Mouse (Mus musculus) ES-Bruce4 (cell line): Measurements from ENCODE around the gene Rftn2. TPM values are rescaled to one million over a fixed set of nuclear protein-coding genes. Genes with fewer than 3 reads are reported as not detected.

Experiments
- H3K27ac ChIP-seq: 2 replicates; pipeline ENCODE4 v1.5.1; 2012; ENCODE audit warnings: low read length, inconsistent platforms; ENCODE audit not compliant: insufficient read depth
- H3K27me3 ChIP-seq: 2 replicates; pipeline ENCODE4 v1.6.1; 2012; ENCODE audit warnings: mild to moderate bottlenecking, low read length, inconsistent platforms; ENCODE audit not compliant: control insufficient read depth, poor library complexity, insufficient read depth, severe bottlenecking
- H3K36me3 ChIP-seq: 2 replicates; pipeline ENCODE4 v1.6.1; 2012; ENCODE audit warnings: inconsistent platforms, mild to moderate bottlenecking, low read length, moderate library complexity; ENCODE audit not compliant: control insufficient read depth, poor library complexity, insufficient read depth, severe bottlenecking
- H3K4me1 ChIP-seq: one replicate; pipeline ENCODE4 v1.8.1; 2011; ENCODE audit warnings: low read length; ENCODE audit not compliant: control insufficient read depth, insufficient read depth
- H3K4me3 ChIP-seq: 2 replicates; pipeline ENCODE4 v1.5.1; 2011; ENCODE audit warnings: low read depth, mild to moderate bottlenecking, low read length
- H3K9ac ChIP-seq: 2 replicates; pipeline ENCODE4 v1.6.1; 2012; ENCODE audit warnings: low read depth, mild to moderate bottlenecking, inconsistent platforms; ENCODE audit not compliant: poor library complexity, severe bottlenecking
- H3K9me3 ChIP-seq: replicated peaks from 2 replicates; pipeline ENCODE4 v1.6.1; 2012; ENCODE audit warnings: mild to moderate bottlenecking, low read length, inconsistent platforms; ENCODE audit not compliant: control insufficient read depth, poor library complexity, insufficient read depth, severe bottlenecking
- CTCF ChIP-seq: IDR thresholded peaks from one replicate; pipeline ENCODE4 v1.8.1; 2011; ENCODE audit warnings: low read depth, low read length
- EP300 ChIP-seq: IDR thresholded peaks from 2 replicates; pipeline ENCODE4 v1.6.1; 2011; ENCODE audit warnings: low read depth, low read length; ENCODE audit not compliant: insufficient read depth
- POLR2A ChIP-seq: IDR thresholded peaks from one replicate; pipeline ENCODE4 v1.8.1; 2011; ENCODE audit warnings: low read length; ENCODE audit not compliant: insufficient read depth
- polyA plus RNA-seq: library from polyadenylated mRNA; stranded (reverse); fragments of >200 nt; gene quantifications from 2 replicates; pipeline ENCODE4 v1.2.4, GENCODE M21; 2011; ENCODE audit warnings: low read depth; ENCODE audit not compliant: missing spikeins, insufficient read depth, insufficient read length

Rftn2 gene
- polyA plus RNA-seq, 1 experiment, result 0.43 TPM

- Histone ChIP-seq H3K27me3 (no peaks in the 10 kb centered on the region), H3K4me3 (peak overlapping the region; percentile 72), H3K9ac (peak overlapping the region; percentile 60), H3K4me1 (no peaks in the 10 kb centered on the region), H3K9me3 (no peaks in the 10 kb centered on the region), H3K36me3 (0 out of 2 replicates have a peak, but pooled peaks cover 2% of the 10 kb centered on the region), H3K27ac (no peak overlapping the region)
- TF ChIP-seq EP300, result no peak
- no peak for TF ChIP-seq CTCF
- TF ChIP-seq POLR2A, result no peak
These were observed 11.1 kb upstream of the Rftn2 start for GRCm38 (mm10) chr1:55237643-55238161.

- peak within 1 kb of the TSS; percentile 72 for H3K4me3 ChIP-seq
- H3K27me3 ChIP-seq, result no peaks in the 10 kb centered on the region
- no peak for TF ChIP-seq CTCF
- TF ChIP-seq POLR2A, result peak; percentile 62
- H3K36me3 ChIP-seq, result 0 out of 2 replicates have a peak, but pooled peaks cover 2% of the 10 kb centered on the region
- H3K27ac ChIP-seq, result no peak within 1 kb of the TSS
- peak within 1 kb of the TSS; percentile 64 for H3K9ac ChIP-seq
- H3K4me1 ChIP-seq, result no peaks in the 10 kb centered on the region
- H3K9me3 ChIP-seq, result no peaks in the 10 kb centered on the region
These were observed 10.5 kb upstream of the Rftn2 start, which contains the start of gene Mars2 for GRCm38 (mm10) chr1:55236890-55237642. Mars2 (plus strand) TSS chr1:55237177.

GRCm38 (mm10) chr1:55236487-55236886 is 9.9 kb upstream of the Rftn2 start:
- Histone ChIP-seq H3K9ac (peak overlapping the region; percentile 64; the same call in 1 of the 2 replicates), H3K27ac (no peak overlapping the region), H3K27me3 (no peaks in the 10 kb centered on the region), H3K4me1 (no peaks in the 10 kb centered on the region), H3K36me3 (0 out of 2 replicates have a peak, but pooled peaks cover 2% of the 10 kb centered on the region), H3K4me3 (0 out of 2 replicates have a peak overlapping the region, but pooled peaks have one; percentile 26), H3K9me3 (no peaks in the 10 kb centered on the region)
- no peak for TF ChIP-seq POLR2A
- TF ChIP-seq EP300, result no peak
- no peak for TF ChIP-seq CTCF

- Histone ChIP-seq H3K4me1 (no peaks in the 10 kb centered on the region), H3K9ac (no peak overlapping the region), H3K27ac (no peak overlapping the region), H3K4me3 (no peak overlapping the region; the same call in 1 of the 2 replicates), H3K36me3 (0 out of 2 replicates have a peak, but pooled peaks cover 2% of the 10 kb centered on the region), H3K9me3 (no peaks in the 10 kb centered on the region), H3K27me3 (no peaks in the 10 kb centered on the region)
- TF ChIP-seq CTCF (no peak), POLR2A (no peak), EP300 (0 out of 2 replicates have a peak, but pooled peaks have one; percentile 31)
These were observed 8.4 kb upstream of the Rftn2 start for GRCm38 (mm10) chr1:55234910-55235520.

- H3K4me3 ChIP-seq, result no peak overlapping the region
- no peaks in the 10 kb centered on the region for H3K4me1 ChIP-seq
- no peaks in the 10 kb centered on the region for H3K27me3 ChIP-seq
- H3K36me3 ChIP-seq, result no peaks in the 10 kb centered on the region
- TF ChIP-seq EP300 (no peak), CTCF (no peak), POLR2A (no peak)
- no peaks in the 10 kb centered on the region for H3K9me3 ChIP-seq
- H3K9ac ChIP-seq, result no peak overlapping the region
- H3K27ac ChIP-seq, result no peak overlapping the region
These were observed 1.8 kb upstream of the Rftn2 start for GRCm38 (mm10) chr1:55228256-55228884.
